Mouse (Mus musculus) neural tube, embryonic 12.5 days (tissue): ENCODE results near the gene Cdr2. TPM values are rescaled to one million over a fixed set of nuclear protein-coding genes. Genes with fewer than 3 reads are reported as not detected.
"Not testable (repeated sequence)": the region's sequence is repeated elsewhere in the genome, so short reads cannot be mapped to it uniquely, and the experiment has no call there.

ENCODE experiments used
- ATAC-seq: fragments of 200-750 bp; cut with Nextera tagmentation; 2 replicates; pipeline ENCODE4 v1.8.0; 2017; ENCODE audit warnings: low read depth, mild to moderate bottlenecking, moderate TSS enrichment, moderate library complexity; ENCODE audit not compliant: low FRiP score
- H3K27ac ChIP-seq: fragments of 300-500 bp; sonication (generic); 2 replicates; pipeline ENCODE4 v1.5.1; 2016
- H3K27me3 ChIP-seq: fragments of 300-500 bp; sonication (generic); replicated peaks from 2 replicates; pipeline ENCODE4 v1.6.1; 2016; ENCODE audit warnings: mild to moderate bottlenecking
- H3K36me3 ChIP-seq: fragments of 300-500 bp; sonication (generic); 2 replicates; pipeline ENCODE4 v1.6.1; 2016; ENCODE audit warnings: mild to moderate bottlenecking
- H3K4me1 ChIP-seq: fragments of 300-500 bp; sonication (generic); 2 replicates; pipeline ENCODE4 v1.6.1; 2016
- H3K4me2 ChIP-seq: fragments of 300-500 bp; sonication (generic); replicated peaks from 2 replicates; pipeline ENCODE4 v1.6.1; 2016; ENCODE audit warnings: mild to moderate bottlenecking
- H3K4me3 ChIP-seq: fragments of 300-500 bp; sonication (generic); 2 replicates; pipeline ENCODE4 v1.5.1; 2016
- H3K9ac ChIP-seq: fragments of 300-500 bp; sonication (generic); 2 replicates; pipeline ENCODE4 v1.6.1; 2016; ENCODE audit warnings: mild to moderate bottlenecking
- H3K9me3 ChIP-seq: fragments of 300-500 bp; sonication (generic); 2 replicates; pipeline ENCODE4 v1.6.1; 2016; ENCODE audit warnings: mild to moderate bottlenecking
- WGBS: fragments of 180-500 bp; shearing (Covaris S2); methylation state at CpG from one replicate; pipeline ENCODE4 v1.1.7; 2016; 5-methylcytosine and 5-hydroxymethylcytosine counted together
- polyA plus RNA-seq: library from polyadenylated mRNA; unstranded; fragments of >200 nt; fragmentation: Nextera tagmentation; extraction: Ambion mirVana; gene quantifications from 2 replicates; pipeline ENCODE4 v1.2.1, GENCODE M21; 2016

Gene Cdr2
- polyA plus RNA-seq = 17.0 and 18.8 TPM in 2 replicates

- under 1% methylated on average over 46 of the region's 46 CpGs for WGBS
- Histone ChIP-seq H3K9ac (peak within 1 kb of the TSS; percentile 69), H3K9me3 (no peaks in the 10 kb centered on the region), H3K27ac (peak within 1 kb of the TSS; percentile 57), H3K36me3 (no peaks in the 10 kb centered on the region), H3K4me2 (peak within 1 kb of the TSS; percentile 67), H3K27me3 (no peaks in the 10 kb centered on the region), H3K4me3 (peak within 1 kb of the TSS; percentile 92), H3K4me1 (peaks cover 11% of the 10 kb centered on the region)
- peak; percentile 96 for ATAC-seq
These were observed at the start of gene Cdr2, which contains the start of gene Mfsd13b for GRCm38 (mm10) chr7:120982200-120982841. Gene Cdr2, minus strand, starts transcription at chr7:120982312. Gene Mfsd13b, plus strand, starts transcription at chr7:120982509.

GRCm38 (mm10) chr7:121029947-121030346, 47.8 kb upstream of the Cdr2 start:
- H3K9ac ChIP-seq, H3K27me3 ChIP-seq, H3K4me1 ChIP-seq, H3K27ac ChIP-seq, H3K36me3 ChIP-seq, H3K9me3 ChIP-seq, H3K4me2 ChIP-seq, H3K4me3 ChIP-seq, ATAC-seq: not testable (repeated sequence)

- Histone ChIP-seq H3K4me2 (no peak overlapping the region), H3K27ac (no peak overlapping the region), H3K36me3 (no peaks in the 10 kb centered on the region), H3K27me3 (no peaks in the 10 kb centered on the region), H3K9me3 (no peaks in the 10 kb centered on the region), H3K9ac (no peak overlapping the region), H3K4me3 (no peak overlapping the region), H3K4me1 (no peaks in the 10 kb centered on the region)
- no peak for ATAC-seq
- WGBS = 61% methylated on average over 3 of the region's 3 CpGs
These were observed 44.2 kb upstream of the Cdr2 start for GRCm38 (mm10) chr7:121026300-121026699.

GRCm38 (mm10) chr7:121025221-121026008, 43.3 kb upstream of the Cdr2 start:
- H3K36me3 ChIP-seq = no peaks in the 10 kb centered on the region
- H3K9ac ChIP-seq = no peak overlapping the region
- H3K27me3 ChIP-seq = no peaks in the 10 kb centered on the region
- no peak overlapping the region for H3K4me3 ChIP-seq
- H3K4me1 ChIP-seq = no peaks in the 10 kb centered on the region
- H3K4me2 ChIP-seq = no peak overlapping the region
- no peak for ATAC-seq
- no peaks in the 10 kb centered on the region for H3K9me3 ChIP-seq
- H3K27ac ChIP-seq = no peak overlapping the region
- WGBS = 80% methylated on average over 6 of the region's 6 CpGs

- ATAC-seq = no peak
- Histone ChIP-seq H3K4me2 (no peak overlapping the region), H3K27ac (no peak overlapping the region), H3K27me3 (no peaks in the 10 kb centered on the region), H3K9ac (no peak overlapping the region), H3K9me3 (no peaks in the 10 kb centered on the region), H3K4me3 (no peak overlapping the region), H3K36me3 (no peaks in the 10 kb centered on the region), H3K4me1 (no peaks in the 10 kb centered on the region)
- 43% methylated on average over 8 of the region's 8 CpGs for WGBS
These were observed 38.2 kb upstream of the Cdr2 start for GRCm38 (mm10) chr7:121020277-121020676.

- no peak overlapping the region for H3K27ac ChIP-seq
- H3K4me3 ChIP-seq = no peak overlapping the region
- no peak overlapping the region for H3K9ac ChIP-seq
- no peaks in the 10 kb centered on the region for H3K36me3 ChIP-seq
- H3K27me3 ChIP-seq = no peaks in the 10 kb centered on the region
- H3K9me3 ChIP-seq = no peaks in the 10 kb centered on the region
- H3K4me2 ChIP-seq = no peak overlapping the region
- ATAC-seq = no peak
- no peaks in the 10 kb centered on the region for H3K4me1 ChIP-seq
- 90% methylated on average over 3 of the region's 3 CpGs for WGBS
These were observed 36.7 kb upstream of the Cdr2 start for GRCm38 (mm10) chr7:121018778-121019177.

- Histone ChIP-seq H3K36me3 (no peaks in the 10 kb centered on the region), H3K27ac (no peak overlapping the region), H3K27me3 (no peaks in the 10 kb centered on the region), H3K4me2 (no peak overlapping the region), H3K9ac (no peak overlapping the region), H3K4me3 (no peak overlapping the region), H3K9me3 (no peaks in the 10 kb centered on the region), H3K4me1 (no peaks in the 10 kb centered on the region)
- 90% methylated on average over 10 of the region's 10 CpGs for WGBS
- ATAC-seq = no peak
These were observed 32.4 kb upstream of the Cdr2 start for GRCm38 (mm10) chr7:121014486-121014885.

- Histone ChIP-seq H3K9me3 (no peaks in the 10 kb centered on the region), H3K4me2 (no peak overlapping the region), H3K27me3 (no peaks in the 10 kb centered on the region), H3K9ac (no peak overlapping the region), H3K4me3 (no peak overlapping the region), H3K27ac (no peak overlapping the region), H3K4me1 (no peaks in the 10 kb centered on the region), H3K36me3 (no peaks in the 10 kb centered on the region)
- 68% methylated on average over 10 of the region's 10 CpGs for WGBS
- ATAC-seq = no peak
These were observed 29.9 kb upstream of the Cdr2 start for GRCm38 (mm10) chr7:121011794-121012689.

- H3K9me3 ChIP-seq = no peaks in the 10 kb centered on the region
- H3K4me3 ChIP-seq = no peak overlapping the region
- H3K27me3 ChIP-seq = no peaks in the 10 kb centered on the region
- no peak for ATAC-seq
- WGBS = 72% methylated on average over 4 of the region's 4 CpGs
- no peak overlapping the region for H3K9ac ChIP-seq
- H3K4me1 ChIP-seq = no peaks in the 10 kb centered on the region
- no peaks in the 10 kb centered on the region for H3K36me3 ChIP-seq
- no peak overlapping the region for H3K4me2 ChIP-seq
- H3K27ac ChIP-seq = no peak overlapping the region
These were observed 21.8 kb upstream of the Cdr2 start for GRCm38 (mm10) chr7:121003793-121004418.

- ATAC-seq = no peak
- WGBS = 93% methylated on average over 5 of the region's 5 CpGs
- Histone ChIP-seq H3K4me2 (no peak overlapping the region), H3K36me3 (no peaks in the 10 kb centered on the region), H3K27me3 (no peaks in the 10 kb centered on the region), H3K9ac (no peak overlapping the region), H3K9me3 (no peaks in the 10 kb centered on the region), H3K4me3 (no peak overlapping the region), H3K4me1 (no peaks in the 10 kb centered on the region), H3K27ac (no peak overlapping the region)
These were observed 20.4 kb upstream of the Cdr2 start for GRCm38 (mm10) chr7:121002407-121002928.

- no peak overlapping the region for H3K27ac ChIP-seq
- H3K9ac ChIP-seq = no peak overlapping the region
- H3K36me3 ChIP-seq = no peaks in the 10 kb centered on the region
- H3K27me3 ChIP-seq = no peaks in the 10 kb centered on the region
- 83% methylated on average over 3 of the region's 3 CpGs for WGBS
- H3K4me2 ChIP-seq = no peak overlapping the region
- H3K4me1 ChIP-seq = no peaks in the 10 kb centered on the region
- no peak overlapping the region for H3K4me3 ChIP-seq
- ATAC-seq = no peak
- H3K9me3 ChIP-seq = no peaks in the 10 kb centered on the region
These were observed 19.8 kb upstream of the Cdr2 start for GRCm38 (mm10) chr7:121001879-121002278.
